In the genomic region with DNA sequence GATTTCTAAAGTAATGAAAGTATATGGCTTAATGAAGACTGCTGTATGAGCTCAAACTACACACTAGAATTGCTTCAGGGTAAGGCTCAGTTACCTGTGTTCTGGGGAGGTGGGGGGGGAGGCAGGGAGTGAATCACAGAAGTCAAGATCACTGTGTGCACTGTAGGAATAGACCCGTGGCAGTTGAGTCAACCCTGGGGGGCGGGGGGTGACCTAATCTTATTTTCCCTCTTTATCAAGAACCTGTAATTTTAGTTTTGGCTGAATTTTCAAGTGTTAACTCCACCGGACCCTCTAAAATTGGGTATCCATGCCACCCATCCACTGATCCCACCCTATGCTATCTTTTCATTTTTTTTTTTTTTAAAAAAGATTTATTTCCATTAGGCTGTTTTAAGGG, we compare ENCODE assay signal across 9 mouse cellular contexts. TPM values are rescaled to one million over a fixed set of nuclear protein-coding genes. Genes with fewer than 3 reads are reported as not detected.
A peak's percentile ranks its signal among the peaks of the same experiment; 100 is the strongest.
DNase-seq lines count a peak whose midpoint lies in the region; ATAC-seq and TF ChIP-seq lines count a peak whose summit lies in the region.
"Had no signal": no experiment of that assay in that cellular context is flagged by ENCODE, and none has a peak within 500 bp of the region (broad histone marks: within the 10 kb centered on the region; RNA-seq: fewer than 3 reads in every experiment).

No protein-coding gene starts in this region.

- no peak overlapping the region for H3K27ac ChIP-seq in heart, embryonic 16.5 days (ENCODE audit: low read length)
- H3K27ac ChIP-seq in heart, adult 2 months, result no peak overlapping the region
- H3K27ac ChIP-seq in embryonic facial prominence, embryonic 13.5 days, result peak overlapping the region; percentile 100; the same call in 1 of the 2 replicates
- H3K27ac ChIP-seq in intestine, embryonic 14.5 days (ENCODE audit: low read depth), result no peak overlapping the region; the same call in 1 of the 2 replicates

- no peaks in the 10 kb centered on the region for H3K79me2 ChIP-seq in heart, adult 2 months (replicated peaks; ENCODE audit: control insufficient read depth, insufficient read depth, low read length)
- H3K79me2 ChIP-seq in myocyte (ENCODE audit: control insufficient read depth, insufficient read depth), result peaks cover 20% of the 10 kb centered on the region

- H3K27me3 ChIP-seq in heart, embryonic 16.5 days (ENCODE audit: control insufficient read depth, insufficient read depth, low read length), result no peaks in the 10 kb centered on the region
- H3K27me3 ChIP-seq in heart, adult 2 months (ENCODE audit: control insufficient read depth, insufficient read depth, low read length), result no peaks in the 10 kb centered on the region
- H3K27me3 ChIP-seq in embryonic facial prominence, embryonic 13.5 days, result no peaks in the 10 kb centered on the region
- H3K27me3 ChIP-seq in intestine, embryonic 14.5 days (replicated peaks; ENCODE audit: control insufficient read depth, insufficient read depth, low read length), result no peaks in the 10 kb centered on the region
- no peaks in the 10 kb centered on the region for H3K27me3 ChIP-seq in myocyte (ENCODE audit: control insufficient read depth, insufficient read depth, insufficient read length)

- no peak overlapping the region for H3K9ac ChIP-seq in heart, embryonic 16.5 days (ENCODE audit: low read length)
- H3K9ac ChIP-seq in heart, adult 2 months (ENCODE audit: low read depth, low read length), result no peak overlapping the region
- peak overlapping the region; percentile 98 for H3K9ac ChIP-seq in embryonic facial prominence, embryonic 13.5 days
- no peak overlapping the region for H3K9ac ChIP-seq in intestine, embryonic 14.5 days (ENCODE audit: low read length)

- H3K36me3 ChIP-seq in heart, embryonic 16.5 days (ENCODE audit: control insufficient read depth, insufficient read depth), result no peaks in the 10 kb centered on the region
- H3K36me3 ChIP-seq in heart, adult 2 months (ENCODE audit: control insufficient read depth, insufficient read depth, low read length), result peaks cover 2% of the 10 kb centered on the region; the same call in 1 of the 2 replicates
- H3K36me3 ChIP-seq in embryonic facial prominence, embryonic 13.5 days, result no peaks in the 10 kb centered on the region
- H3K36me3 ChIP-seq in intestine, embryonic 14.5 days (ENCODE audit: control insufficient read depth, insufficient read depth, low read length), result no peaks in the 10 kb centered on the region
- H3K36me3 ChIP-seq in myocyte (ENCODE audit: control insufficient read depth, insufficient read depth), result no peaks in the 10 kb centered on the region

- peaks cover 11% of the 10 kb centered on the region for H3K4me1 ChIP-seq in heart, embryonic 16.5 days (ENCODE audit: control insufficient read depth, insufficient read depth, low read length)
- H3K4me1 ChIP-seq in heart, adult 2 months (ENCODE audit: control insufficient read depth, insufficient read depth, low read length), result no peaks in the 10 kb centered on the region
- peaks cover 15% of the 10 kb centered on the region for H3K4me1 ChIP-seq in embryonic facial prominence, embryonic 13.5 days
- H3K4me1 ChIP-seq in intestine, embryonic 14.5 days (replicated peaks; ENCODE audit: control insufficient read depth, insufficient read depth, low read length), result peaks cover 12% of the 10 kb centered on the region

- no peak for ATAC-seq in heart, embryonic 16.5 days (replicated peaks; ENCODE audit: extremely low read depth, insufficient read depth, low FRiP score)
- ATAC-seq in embryonic facial prominence, embryonic 13.5 days (ENCODE audit: insufficient number of reproducible peaks, insufficient read depth, low FRiP score, low TSS enrichment, low read depth), result no peak
- ATAC-seq in intestine, embryonic 14.5 days (replicated peaks; ENCODE audit: low FRiP score, low TSS enrichment, low read depth), result no peak

- H3K4me3 ChIP-seq in heart, embryonic 16.5 days (ENCODE audit: low read length), result peak overlapping the region; percentile 70; the same call in 1 of the 2 replicates
- H3K4me3 ChIP-seq in heart, adult 2 months, result no peak overlapping the region
- H3K4me3 ChIP-seq in embryonic facial prominence, embryonic 13.5 days, result peak overlapping the region; percentile 87
- peak overlapping the region; percentile 85 for H3K4me3 ChIP-seq in intestine, embryonic 14.5 days (ENCODE audit: low read depth, low read length)
- H3K4me3 ChIP-seq in myocyte, result peak overlapping the region; percentile 92

- intact Hi-C loops in heart, adult 2 months (cut with DNase I), result loop anchor here (5.0 to 10.0 kb wide), 2 partner anchors 205 to 367 kb away; a partner anchor contains a TSS

- TF ChIP-seq CTCF in heart, adult 2 months (IDR thresholded peaks at IDR 0.05), result no peak

- WGBS in heart, embryonic 16.5 days, result 34% methylated on average over 3 of the region's 3 CpGs
- 51% methylated on average over 3 of the region's 3 CpGs for WGBS in heart, adult 2 months
- WGBS in embryonic facial prominence, embryonic 13.5 days, result 15% methylated on average over 3 of the region's 3 CpGs
- 31% methylated on average over 3 of the region's 3 CpGs for WGBS in intestine, embryonic 14.5 days

- no peak for TF ChIP-seq EP300 in heart, adult 2 months (IDR thresholded peaks at IDR 0.05; ENCODE audit: insufficient read depth, low read depth, low read length)

- DNase-seq in heart, adult 2 months, result no peak
- DNase-seq in intestine, embryonic 14.5 days (ENCODE audit: low spot score), result no peak
- DNase-seq in right cerebral cortex, adult 2 months (ENCODE audit: low spot score in 2 of 2), result no peak
- no peak for DNase-seq in ovary, postnatal 10 days (ENCODE audit: low spot score)
- DNase-seq in left cerebral cortex, adult 8-10 months (ENCODE audit: low spot score in 2 of 2), result no peak

- TF ChIP-seq POLR2A in heart, adult 2 months (IDR thresholded peaks at IDR 0.05; ENCODE audit: insufficient read depth, low read depth, low read length), result no peak
- TF ChIP-seq POLR2A in myocyte (IDR thresholded peaks at IDR 0.05; ENCODE audit: insufficient read length, low read depth), result no peak

- peak overlapping the region; percentile 99 for H3ac ChIP-seq in myocyte (ENCODE audit: control insufficient read depth, insufficient read length)

- H3K4me2 ChIP-seq in heart, embryonic 16.5 days (ENCODE audit: low read depth, low read length), result peak overlapping the region; percentile 80
- peak overlapping the region; percentile 79 for H3K4me2 ChIP-seq in embryonic facial prominence, embryonic 13.5 days
- peak overlapping the region; percentile 65 for H3K4me2 ChIP-seq in intestine, embryonic 14.5 days (ENCODE audit: low read length)
- H3K4me2 ChIP-seq in myocyte (ENCODE audit: low read depth), result peak overlapping the region; percentile 65

- H3K9me3 ChIP-seq in heart, embryonic 16.5 days (replicated peaks; ENCODE audit: control insufficient read depth, low read length), result no peaks in the 10 kb centered on the region
- H3K9me3 ChIP-seq in embryonic facial prominence, embryonic 13.5 days, result no peaks in the 10 kb centered on the region
- H3K9me3 ChIP-seq in intestine, embryonic 14.5 days (ENCODE audit: control insufficient read depth, low read length), result no peaks in the 10 kb centered on the region

TF ChIP-seq in myocyte, 11 proteins besides CTCF, POLR2A, EP300 and RAD21:
- TF ChIP-seq USF1 (IDR thresholded peaks at IDR 0.05; ENCODE audit: low read depth) (no peak), TCF3 (IDR thresholded peaks at IDR 0.05; ENCODE audit: insufficient read length, low read depth) (no peak), MAX (IDR thresholded peaks at IDR 0.05; ENCODE audit: low read depth) (no peak), E2F4 (IDR thresholded peaks at IDR 0.05; ENCODE audit: insufficient read depth) (no peak)
TF ChIP-seq in myocyte: peak in this region for 0.

RNA-seq across cellular contexts. Expression of a gene that starts 0.9 kb away (rescaled TPM):
- polyA plus RNA-seq in heart, embryonic 16.5 days (2015; fragmentation: Nextera tagmentation; extraction: Ambion mirVana), result 5.2 and 6.9 TPM in 2 replicates
- total RNA-seq in heart, adult 2 months (2021), result 10 to 100 TPM; 12.8 to 15.8 TPM
- polyA plus RNA-seq in heart, adult 2 months (2012; rRNA removed), result 10.5 and 17.0 TPM in 2 replicates
- polyA plus RNA-seq in embryonic facial prominence, embryonic 13.5 days (2015; fragmentation: Nextera tagmentation; extraction: Ambion mirVana), result 12.0 and 13.7 TPM in 2 replicates
- polyA plus RNA-seq in intestine, embryonic 14.5 days (2014; fragmentation: Nextera tagmentation; extraction: Ambion mirVana), result 10.6 and 12.4 TPM in 2 replicates
- 7.7 TPM for polyA plus RNA-seq in myocyte (2012; fragmentation: generic; extraction: Trizol)
- total RNA-seq in left cerebral cortex, adult 8-10 months (2022), result 10 to 100 TPM; 39.1 to 45.0 (median 44.3) TPM
- total RNA-seq: MEL had no signal
